Mouse (Mus musculus) C2C12 (cell line): ENCODE measurements at regions not wholly inside any gene's neighbourhood (a gene's known extent, or its start where the extent isn't known, plus 50 kb on each side); places are given as distances from the start of the nearest gene placed in this dataset.

Source experiments
- CTCF ChIP-seq: IDR thresholded peaks from one replicate; pipeline ENCODE4 v1.5.1; 2011; ENCODE audit not compliant: control insufficient read depth, insufficient read depth, insufficient read length
- FOSL1 ChIP-seq: IDR thresholded peaks from one replicate; pipeline ENCODE4 v1.8.0; 2011; ENCODE audit warnings: mild to moderate bottlenecking, low read length; ENCODE audit not compliant: poor library complexity, insufficient read depth, severe bottlenecking
- MYOG ChIP-seq: IDR thresholded peaks from one replicate; pipeline ENCODE4 v1.6.1; 2011; ENCODE audit not compliant: control insufficient read depth, insufficient read length; ENCODE audit errors: extremely low read depth

DNA sequence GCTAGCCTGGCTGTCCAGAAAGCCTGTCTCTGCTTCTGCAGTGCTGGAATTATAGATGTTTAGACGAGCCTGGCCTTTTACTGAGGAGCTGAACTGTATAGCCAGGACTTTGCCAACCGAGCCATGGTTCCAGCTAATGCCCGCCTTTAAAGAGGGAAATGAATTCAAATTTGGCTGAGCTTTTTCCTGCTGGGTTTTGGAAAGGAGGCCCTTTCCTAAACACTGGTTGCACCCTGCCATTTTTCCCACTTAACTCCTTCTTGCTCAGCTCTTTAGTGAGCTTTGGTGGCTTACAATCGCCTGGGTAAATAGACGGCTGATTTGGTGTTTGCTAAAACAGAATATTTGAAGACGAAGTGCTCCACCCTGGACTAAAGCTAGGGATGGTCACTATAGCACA is 161.9 kb downstream of the Tex36 start:
- TF ChIP-seq CTCF (no peak), MYOG (no peak), FOSL1 (no peak)
